ENCODE assay signal across 10 mouse cellular contexts in genomic region chr10:120821491-120822358, GRCm38 (mm10).
DNase-seq lines count a peak whose midpoint lies in the region; ATAC-seq and TF ChIP-seq lines count a peak whose summit lies in the region.
"Had no signal": no experiment of that assay in that cellular context is flagged by ENCODE, and none has a peak within 500 bp of the region (broad histone marks: within the 10 kb centered on the region; RNA-seq: fewer than 3 reads in every experiment).

No protein-coding gene starts in this region.

- WGBS in heart, embryonic 15.5 days = 35% methylated on average over 20 of the region's 20 CpGs
- WGBS in embryonic facial prominence, embryonic 13.5 days = 27% methylated on average over 20 of the region's 20 CpGs
- WGBS in limb, embryonic 13.5 days = 10% methylated on average over 20 of the region's 20 CpGs
- WGBS in hindbrain, embryonic 14.5 days = 64% methylated on average over 20 of the region's 20 CpGs

- no peaks in the 10 kb centered on the region for H3K9me3 ChIP-seq in heart, embryonic 15.5 days (replicated peaks)
- H3K9me3 ChIP-seq in MEL (replicated peaks; ENCODE audit: insufficient read depth, low read length) = no peaks in the 10 kb centered on the region
- no peaks in the 10 kb centered on the region for H3K9me3 ChIP-seq in embryonic facial prominence, embryonic 13.5 days
- no peaks in the 10 kb centered on the region for H3K9me3 ChIP-seq in limb, embryonic 13.5 days
- no peaks in the 10 kb centered on the region for H3K9me3 ChIP-seq in hindbrain, embryonic 14.5 days (ENCODE audit: control insufficient read depth, low read length)

- no peak overlapping the region for H3K4me3 ChIP-seq in heart, embryonic 15.5 days
- peak overlapping the region; percentile 34 to 50; a peak in 3 of 4 replicates for H3K4me3 ChIP-seq in MEL (ENCODE audit: control insufficient read depth in 1 of 2, insufficient read depth in 1 of 2, low read depth in 2 of 2, low read length in 2 of 2)
- no peak overlapping the region for H3K4me3 ChIP-seq in embryonic facial prominence, embryonic 13.5 days
- H3K4me3 ChIP-seq in limb, embryonic 13.5 days = no peak overlapping the region
- H3K4me3 ChIP-seq in hindbrain, embryonic 14.5 days (replicated peaks; ENCODE audit: low read length) = no peak overlapping the region
- H3K4me3 ChIP-seq: left cerebral cortex, adult 2 months had no signal

- peak overlapping the region; percentile 31; the same call in 1 of the 2 replicates for H3K27ac ChIP-seq in heart, embryonic 15.5 days
- no peak overlapping the region for H3K27ac ChIP-seq in MEL (ENCODE audit: control insufficient read depth, low read depth, low read length)
- H3K27ac ChIP-seq in embryonic facial prominence, embryonic 13.5 days = peak overlapping the region; percentile 51; the same call in 1 of the 2 replicates
- peak overlapping the region; percentile 69; the same call in 1 of the 2 replicates for H3K27ac ChIP-seq in limb, embryonic 13.5 days
- no peak overlapping the region for H3K27ac ChIP-seq in hindbrain, embryonic 14.5 days
- H3K27ac ChIP-seq: left cerebral cortex, adult 2 months had no signal

- TF ChIP-seq POLR2A in MEL (IDR thresholded peaks at IDR 0.05; ENCODE audit: control insufficient read depth in 1 of 2, insufficient read depth in 1 of 2, low read depth in 1 of 2, low read length in 2 of 2, poor library complexity in 1 of 2) = no peak

- TF ChIP-seq RAD21 in MEL (IDR thresholded peaks at IDR 0.05; ENCODE audit: low read depth, low read length) = no peak

- H3K9ac ChIP-seq in heart, embryonic 15.5 days = no peak overlapping the region
- no peak overlapping the region; the same call in 1 of the 2 replicates for H3K9ac ChIP-seq in MEL (ENCODE audit: control insufficient read depth, low read depth, low read length, poor library complexity, severe bottlenecking)
- H3K9ac ChIP-seq in embryonic facial prominence, embryonic 13.5 days = no peak overlapping the region
- no peak overlapping the region for H3K9ac ChIP-seq in limb, embryonic 13.5 days
- no peak overlapping the region for H3K9ac ChIP-seq in hindbrain, embryonic 14.5 days

- no peak for DNase-seq in heart, postnatal 4 days
- peak; percentile 49 for DNase-seq in MEL (ENCODE audit: low read depth, low spot score)
- no peak for DNase-seq in cerebellum, postnatal 4 days (ENCODE audit: low spot score in 2 of 2)
- no peak for DNase-seq in hindbrain, embryonic 14.5 days (ENCODE audit: low spot score)
- no peak for DNase-seq in layer of hippocampus, postnatal 10 days (ENCODE audit: low spot score in 2 of 2)
- DNase-seq: cerebellum, adult 2 months had no signal

- no peak for TF ChIP-seq CTCF in MEL (IDR thresholded peaks at IDR 0.05 in 2 of 3, conservative IDR thresholded peaks at IDR 0.05 in 1 of 3; ENCODE audit: control insufficient read depth in 1 of 3, insufficient read depth in 1 of 3, low read depth in 2 of 3, low read length in 3 of 3, poor library complexity in 1 of 3, severe bottlenecking in 1 of 3)

- 0 out of 2 replicates have a peak overlapping the region, but pooled peaks have one; percentile 8 for H3K4me2 ChIP-seq in heart, embryonic 15.5 days
- peak overlapping the region; percentile 43 for H3K4me2 ChIP-seq in embryonic facial prominence, embryonic 13.5 days
- peak overlapping the region; percentile 54 for H3K4me2 ChIP-seq in limb, embryonic 13.5 days (replicated peaks)
- no peak overlapping the region for H3K4me2 ChIP-seq in hindbrain, embryonic 14.5 days (replicated peaks)

- H3K79me2 ChIP-seq in MEL (ENCODE audit: control insufficient read depth, insufficient read depth, low read length, poor library complexity) = no peaks in the 10 kb centered on the region

- H3K36me3 ChIP-seq in heart, embryonic 15.5 days = peaks cover 7% of the 10 kb centered on the region; the same call in 1 of the 2 replicates
- peaks cover 0 to 7% of the 10 kb centered on the region in 2 experiments; a peak in 2 of 4 replicates for H3K36me3 ChIP-seq in MEL (ENCODE audit: control insufficient read depth in 1 of 2, insufficient read depth in 2 of 2, low read length in 2 of 2)
- no peaks in the 10 kb centered on the region for H3K36me3 ChIP-seq in embryonic facial prominence, embryonic 13.5 days
- no peaks in the 10 kb centered on the region for H3K36me3 ChIP-seq in limb, embryonic 13.5 days
- H3K36me3 ChIP-seq in hindbrain, embryonic 14.5 days (replicated peaks; ENCODE audit: control insufficient read depth, insufficient read depth) = no peaks in the 10 kb centered on the region

- H3K4me1 ChIP-seq in heart, embryonic 15.5 days (replicated peaks) = peaks cover 13% of the 10 kb centered on the region
- H3K4me1 ChIP-seq in MEL (ENCODE audit: control insufficient read depth in 1 of 2, insufficient read depth in 2 of 2, low read length in 2 of 2) = peaks cover 4 to 11% of the 10 kb centered on the region in 2 experiments
- peaks cover 28% of the 10 kb centered on the region for H3K4me1 ChIP-seq in embryonic facial prominence, embryonic 13.5 days
- H3K4me1 ChIP-seq in limb, embryonic 13.5 days = peaks cover 46% of the 10 kb centered on the region
- H3K4me1 ChIP-seq in hindbrain, embryonic 14.5 days (replicated peaks; ENCODE audit: control insufficient read depth, insufficient read depth, low read length) = 0 out of 2 replicates have a peak, but pooled peaks cover 8% of the 10 kb centered on the region

- no peaks in the 10 kb centered on the region for H3K27me3 ChIP-seq in heart, embryonic 15.5 days
- no peaks in the 10 kb centered on the region for H3K27me3 ChIP-seq in MEL (ENCODE audit: control insufficient read depth in 1 of 2, insufficient read depth in 2 of 2, low read length in 2 of 2)
- no peaks in the 10 kb centered on the region for H3K27me3 ChIP-seq in embryonic facial prominence, embryonic 13.5 days
- H3K27me3 ChIP-seq in limb, embryonic 13.5 days = no peaks in the 10 kb centered on the region
- no peaks in the 10 kb centered on the region for H3K27me3 ChIP-seq in hindbrain, embryonic 14.5 days (ENCODE audit: control insufficient read depth, insufficient read depth, low read length)

- TF ChIP-seq EP300 in MEL (IDR thresholded peaks at IDR 0.05; ENCODE audit: low read depth in 1 of 2, low read length in 2 of 2) = no peak

- 0 out of 2 replicates have a peak, but pooled peaks have one; percentile 64 for ATAC-seq in heart, embryonic 15.5 days (replicated peaks; ENCODE audit: insufficient number of reproducible peaks, insufficient read depth, low FRiP score, low read depth)
- ATAC-seq in embryonic facial prominence, embryonic 13.5 days (ENCODE audit: insufficient number of reproducible peaks, insufficient read depth, low FRiP score, low TSS enrichment, low read depth) = no peak
- ATAC-seq in limb, embryonic 13.5 days (ENCODE audit: low FRiP score, low read depth) = peak; percentile 59
- ATAC-seq in hindbrain, embryonic 14.5 days (ENCODE audit: low FRiP score) = no peak

TF ChIP-seq in MEL, 35 proteins besides CTCF, POLR2A, EP300 and RAD21:
- no peak for TF ChIP-seq MEF2A (IDR thresholded peaks at IDR 0.05; ENCODE audit: extremely low read depth, insufficient replicate concordance, low read depth, low read length, poor library complexity, severe bottlenecking)
- peak; percentile 92 for TF ChIP-seq TBP (IDR thresholded peaks at IDR 0.05; ENCODE audit: low read depth, low read length)
- TF ChIP-seq USF1 (IDR thresholded peaks at IDR 0.05; ENCODE audit: low read depth, low read length) = peak; percentile 66

Comparison
In these comparisons a context has a peak if more than half of its experiments do, and no peak if none do; other contexts are left out.
1. ATAC-seq: peak in heart, embryonic 15.5 days (single experiment) and limb, embryonic 13.5 days (single experiment); none in embryonic facial prominence, embryonic 13.5 days (single experiment) and hindbrain, embryonic 14.5 days (single experiment).
2. H3K27ac ChIP-seq: peak in heart, embryonic 15.5 days (single experiment), embryonic facial prominence, embryonic 13.5 days (single experiment) and limb, embryonic 13.5 days (single experiment); none in MEL (single experiment) and hindbrain, embryonic 14.5 days (single experiment).
3. H3K4me3 ChIP-seq: peak in MEL (2 of 2); none in heart, embryonic 15.5 days (single experiment), embryonic facial prominence, embryonic 13.5 days (single experiment), limb, embryonic 13.5 days (single experiment) and hindbrain, embryonic 14.5 days (single experiment).